Mouse (Mus musculus) hindbrain, embryonic 12.5 days (tissue): ENCODE results near the gene Arsb. TPM values are rescaled to one million over a fixed set of nuclear protein-coding genes. Genes with fewer than 3 reads are reported as not detected.
"Not testable (repeated sequence)": the region's sequence is repeated elsewhere in the genome, so short reads cannot be mapped to it uniquely, and the experiment has no call there.

ENCODE experiments used
- ATAC-seq: fragments of 200-750 bp; cut with Nextera tagmentation; 2 replicates; pipeline ENCODE4 v1.8.0; 2017; ENCODE audit warnings: moderate TSS enrichment; ENCODE audit not compliant: low FRiP score
- H3K27ac ChIP-seq: fragments of 300-500 bp; sonication (generic); 2 replicates; pipeline ENCODE4 v1.5.1; 2016; ENCODE audit warnings: mild to moderate bottlenecking
- H3K27me3 ChIP-seq: fragments of 300-500 bp; sonication (generic); 2 replicates; pipeline ENCODE4 v1.6.1; 2016; ENCODE audit warnings: mild to moderate bottlenecking
- H3K36me3 ChIP-seq: fragments of 300-500 bp; sonication (generic); 2 replicates; pipeline ENCODE4 v1.6.1; 2016; ENCODE audit warnings: mild to moderate bottlenecking
- H3K4me1 ChIP-seq: fragments of 300-500 bp; sonication (generic); 2 replicates; pipeline ENCODE4 v1.6.1; 2016
- H3K4me2 ChIP-seq: fragments of 300-500 bp; sonication (generic); replicated peaks from 2 replicates; pipeline ENCODE4 v1.6.1; 2016; ENCODE audit warnings: mild to moderate bottlenecking
- H3K4me3 ChIP-seq: fragments of 300-500 bp; sonication (generic); 2 replicates; pipeline ENCODE4 v1.5.1; 2016; ENCODE audit warnings: mild to moderate bottlenecking
- H3K9ac ChIP-seq: fragments of 300-500 bp; sonication (generic); 2 replicates; pipeline ENCODE4 v1.6.1; 2016; ENCODE audit warnings: mild to moderate bottlenecking, moderate library complexity
- H3K9me3 ChIP-seq: fragments of 300-500 bp; sonication (generic); replicated peaks from 2 replicates; pipeline ENCODE4 v1.6.1; 2016; ENCODE audit warnings: mild to moderate bottlenecking
- WGBS: fragments of 180-500 bp; shearing (Covaris S2); methylation state at CpG from one replicate; pipeline ENCODE4 v1.1.7; 2016; 5-methylcytosine and 5-hydroxymethylcytosine counted together
- polyA plus RNA-seq: library from polyadenylated mRNA; unstranded; fragments of >200 nt; fragmentation: Nextera tagmentation; extraction: Ambion mirVana; gene quantifications from 2 replicates; pipeline ENCODE4 v1.2.1, GENCODE M21; 2016

Arsb gene
- polyA plus RNA-seq, 1 experiment from 2014 or later = 8.8 TPM

DNA sequence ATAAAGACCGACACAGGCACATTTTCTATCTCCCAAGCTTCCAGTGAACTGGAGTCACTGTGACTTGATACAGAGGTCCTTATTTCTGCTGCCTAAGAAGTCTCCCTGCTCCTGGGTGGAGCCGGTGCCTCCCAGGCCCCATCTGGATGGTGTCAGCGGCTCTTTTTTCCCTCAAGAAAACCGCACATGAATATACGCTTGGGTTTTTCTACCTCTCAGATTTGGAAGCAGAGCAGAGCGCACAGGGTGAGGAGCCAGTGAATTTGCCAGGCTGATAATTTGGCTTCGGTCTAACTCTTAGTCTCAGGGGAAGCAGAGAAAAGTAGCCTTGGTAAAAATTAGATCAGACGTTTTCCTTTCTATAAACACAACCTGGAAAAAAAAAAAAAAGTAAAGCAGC lies 186.5 kb downstream of the Arsb start:
- 88% methylated on average over 8 of the region's 8 CpGs for WGBS

DNA sequence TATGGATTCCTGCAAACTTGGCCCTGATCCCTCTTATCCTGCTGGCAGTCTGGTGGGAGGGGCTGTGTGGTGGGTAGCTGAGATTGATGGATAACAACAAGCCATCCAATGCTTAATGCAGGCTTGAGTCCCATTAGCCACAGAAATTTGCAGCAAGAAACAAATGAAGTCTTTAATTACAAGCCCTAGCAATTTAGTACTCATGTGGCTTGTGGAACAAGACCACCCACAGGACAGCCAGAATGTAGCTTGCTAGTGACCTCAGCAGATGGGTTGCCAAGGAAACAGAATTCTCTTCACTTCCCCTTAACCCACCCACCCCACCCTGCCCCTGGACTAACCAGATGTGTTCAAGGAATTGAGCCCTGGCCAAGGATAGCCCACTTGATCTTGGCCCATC lies 194.8 kb downstream of the Arsb start:
- ATAC-seq = no peak
- Histone ChIP-seq H3K4me1 (0 out of 2 replicates have a peak, but pooled peaks cover 3% of the 10 kb centered on the region), H3K4me2 (no peak overlapping the region), H3K9ac (no peak overlapping the region), H3K27ac (no peak overlapping the region), H3K4me3 (no peak overlapping the region), H3K36me3 (no peaks in the 10 kb centered on the region), H3K9me3 (no peaks in the 10 kb centered on the region), H3K27me3 (no peaks in the 10 kb centered on the region)

More for the DNA sequence above, 186.5 kb downstream of the Arsb start:
- Histone ChIP-seq H3K4me2 (no peak overlapping the region), H3K4me3 (no peak overlapping the region), H3K36me3 (no peaks in the 10 kb centered on the region), H3K4me1 (no peaks in the 10 kb centered on the region), H3K9ac (no peak overlapping the region), H3K9me3 (no peaks in the 10 kb centered on the region), H3K27me3 (no peaks in the 10 kb centered on the region), H3K27ac (no peak overlapping the region)
- no peak for ATAC-seq

DNA sequence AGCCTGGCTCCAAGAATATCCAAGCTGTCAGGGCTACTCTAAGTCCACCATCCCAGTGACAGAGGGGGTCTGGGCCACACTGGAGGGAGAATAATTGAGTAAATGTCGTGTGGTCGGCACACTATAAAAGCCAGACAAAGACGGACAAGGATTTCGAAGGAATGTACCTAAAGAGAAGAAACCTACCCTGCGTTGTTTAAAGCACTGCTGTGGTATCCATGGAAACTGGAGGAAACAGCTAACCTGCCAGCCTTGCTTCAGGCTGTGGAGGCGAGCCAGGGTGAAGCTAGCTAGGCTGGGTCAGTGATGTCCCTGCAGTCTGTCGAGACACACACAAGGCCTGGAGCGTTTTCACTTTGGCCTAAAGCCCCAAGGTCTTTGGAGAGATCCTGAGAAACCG lies 195.7 kb downstream of the Arsb start:
- WGBS = 44% methylated on average over 9 of the region's 9 CpGs

DNA sequence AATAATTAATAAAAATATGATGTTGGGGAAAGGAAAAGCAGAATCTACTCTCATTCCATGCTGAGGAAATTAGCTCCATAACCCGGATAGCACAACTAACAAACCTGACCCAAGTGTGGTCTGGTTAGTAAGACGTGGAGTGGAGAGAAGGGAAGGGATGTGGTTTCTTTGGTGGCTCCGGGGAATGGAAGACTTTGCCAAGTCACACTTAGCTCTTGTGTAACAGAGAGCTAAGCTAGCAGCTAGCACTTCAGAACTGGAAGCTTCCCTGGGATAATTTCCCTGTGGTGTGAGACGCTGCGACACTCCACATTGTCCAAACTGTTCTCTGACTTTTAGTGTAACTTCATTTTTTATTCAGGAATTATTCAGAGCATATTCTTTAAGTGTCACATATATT lies 198.7 kb downstream of the Arsb start:
- Histone ChIP-seq H3K9ac (no peak overlapping the region), H3K36me3 (no peaks in the 10 kb centered on the region), H3K27ac (no peak overlapping the region), H3K4me1 (0 out of 2 replicates have a peak, but pooled peaks cover 3% of the 10 kb centered on the region), H3K9me3 (no peaks in the 10 kb centered on the region), H3K4me3 (no peak overlapping the region), H3K4me2 (no peak overlapping the region), H3K27me3 (no peaks in the 10 kb centered on the region)
- no peak for ATAC-seq
- WGBS = 91% methylated on average over 5 of the region's 5 CpGs

More for the DNA sequence above, 195.7 kb downstream of the Arsb start:
- H3K9ac ChIP-seq = no peak overlapping the region
- H3K4me3 ChIP-seq = no peak overlapping the region
- 0 out of 2 replicates have a peak, but pooled peaks cover 3% of the 10 kb centered on the region for H3K4me1 ChIP-seq
- H3K36me3 ChIP-seq = no peaks in the 10 kb centered on the region
- H3K27me3 ChIP-seq = no peaks in the 10 kb centered on the region
- no peaks in the 10 kb centered on the region for H3K9me3 ChIP-seq
- ATAC-seq = no peak
- no peak overlapping the region for H3K4me2 ChIP-seq
- H3K27ac ChIP-seq = no peak overlapping the region

DNA sequence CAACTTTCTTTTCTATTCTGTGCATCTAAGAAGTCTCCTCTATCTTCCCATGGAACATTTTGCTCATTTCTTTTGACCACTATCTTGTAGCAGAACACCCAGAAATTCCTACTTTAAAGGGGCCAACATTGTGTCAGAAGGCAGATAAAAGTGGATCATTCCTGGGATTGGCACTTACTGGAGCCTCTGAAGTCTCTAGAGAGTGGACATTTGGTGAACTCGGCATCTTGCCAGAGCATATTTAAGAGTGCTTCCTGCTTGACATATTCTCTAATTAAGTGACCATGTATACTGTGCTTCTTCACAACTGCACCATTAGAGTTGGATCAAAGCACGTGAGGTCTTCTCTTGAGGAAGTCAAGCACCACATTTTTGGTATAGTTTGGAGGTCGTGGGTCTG lies 201.0 kb downstream of the Arsb start:
- ATAC-seq = no peak
- Histone ChIP-seq H3K27me3 (no peaks in the 10 kb centered on the region), H3K4me3 (no peak overlapping the region), H3K36me3 (no peaks in the 10 kb centered on the region), H3K4me1 (no peaks in the 10 kb centered on the region), H3K9ac (no peak overlapping the region), H3K9me3 (no peaks in the 10 kb centered on the region), H3K27ac (no peak overlapping the region), H3K4me2 (no peak overlapping the region)
- 84% methylated on average over 3 of the region's 3 CpGs for WGBS

DNA sequence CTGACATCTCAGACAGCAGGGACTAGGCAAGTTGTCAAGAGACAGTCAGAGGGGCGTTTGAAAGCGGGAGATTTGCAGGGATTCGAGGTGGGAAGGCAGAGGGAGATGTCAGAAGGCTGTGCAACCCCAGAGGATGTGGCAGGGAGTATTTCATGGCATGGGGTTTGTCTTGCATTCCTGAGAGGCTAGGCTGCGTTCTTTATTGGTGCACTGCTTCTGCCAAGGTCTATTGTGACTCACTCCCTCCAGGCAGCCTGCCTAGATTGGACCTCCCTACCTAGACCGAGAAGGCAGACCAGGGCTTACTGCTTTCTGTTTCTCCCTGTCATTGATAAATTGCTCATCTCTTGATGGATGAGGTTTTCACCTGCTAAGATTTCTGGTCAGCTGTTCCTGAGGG lies 204.2 kb downstream of the Arsb start:
- no peaks in the 10 kb centered on the region for H3K27me3 ChIP-seq
- H3K4me1 ChIP-seq = no peaks in the 10 kb centered on the region
- H3K9ac ChIP-seq = no peak overlapping the region
- no peak overlapping the region for H3K27ac ChIP-seq
- H3K4me2 ChIP-seq = no peak overlapping the region
- H3K36me3 ChIP-seq = no peaks in the 10 kb centered on the region
- ATAC-seq = no peak
- no peak overlapping the region for H3K4me3 ChIP-seq
- 74% methylated on average over 5 of the region's 5 CpGs for WGBS
- no peaks in the 10 kb centered on the region for H3K9me3 ChIP-seq

DNA sequence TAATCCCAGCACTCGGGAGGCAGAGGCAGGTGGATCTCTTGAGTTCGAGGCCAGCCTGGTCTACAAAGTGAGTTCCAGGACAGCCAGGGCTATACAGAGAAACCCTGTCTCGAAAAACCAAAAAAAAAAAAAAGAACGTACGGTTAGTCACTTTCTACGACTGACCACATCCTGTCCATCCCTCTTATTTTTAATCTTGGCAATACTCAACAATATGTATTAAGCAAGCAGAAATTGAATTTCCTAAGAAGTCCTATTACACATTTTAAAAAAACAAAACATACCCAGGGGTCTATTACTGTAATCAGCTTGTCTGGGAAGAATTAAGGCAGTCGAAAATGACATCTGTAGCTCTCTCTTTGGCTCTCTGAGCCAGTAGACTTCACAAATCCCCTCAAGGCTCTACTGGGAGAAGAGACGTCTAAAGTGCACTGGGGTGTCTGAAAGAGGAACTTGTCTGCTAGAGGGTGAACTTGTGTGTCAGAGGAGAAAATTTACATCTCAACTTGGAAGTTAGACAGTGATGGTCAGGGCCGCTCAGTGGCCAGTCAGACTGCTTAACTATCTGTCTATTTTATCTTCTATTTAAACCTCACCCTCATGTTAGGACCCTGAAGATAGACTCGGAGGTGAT lies 205.6 kb downstream of the Arsb start:
- Histone ChIP-seq H3K27ac (no peak overlapping the region), H3K9me3 (no peaks in the 10 kb centered on the region), H3K9ac (no peak overlapping the region), H3K27me3 (no peaks in the 10 kb centered on the region), H3K36me3 (no peaks in the 10 kb centered on the region), H3K4me3 (no peak overlapping the region), H3K4me1 (no peaks in the 10 kb centered on the region), H3K4me2 (no peak overlapping the region)
- no peak for ATAC-seq
- WGBS = 83% methylated on average over 10 of the region's 10 CpGs

DNA sequence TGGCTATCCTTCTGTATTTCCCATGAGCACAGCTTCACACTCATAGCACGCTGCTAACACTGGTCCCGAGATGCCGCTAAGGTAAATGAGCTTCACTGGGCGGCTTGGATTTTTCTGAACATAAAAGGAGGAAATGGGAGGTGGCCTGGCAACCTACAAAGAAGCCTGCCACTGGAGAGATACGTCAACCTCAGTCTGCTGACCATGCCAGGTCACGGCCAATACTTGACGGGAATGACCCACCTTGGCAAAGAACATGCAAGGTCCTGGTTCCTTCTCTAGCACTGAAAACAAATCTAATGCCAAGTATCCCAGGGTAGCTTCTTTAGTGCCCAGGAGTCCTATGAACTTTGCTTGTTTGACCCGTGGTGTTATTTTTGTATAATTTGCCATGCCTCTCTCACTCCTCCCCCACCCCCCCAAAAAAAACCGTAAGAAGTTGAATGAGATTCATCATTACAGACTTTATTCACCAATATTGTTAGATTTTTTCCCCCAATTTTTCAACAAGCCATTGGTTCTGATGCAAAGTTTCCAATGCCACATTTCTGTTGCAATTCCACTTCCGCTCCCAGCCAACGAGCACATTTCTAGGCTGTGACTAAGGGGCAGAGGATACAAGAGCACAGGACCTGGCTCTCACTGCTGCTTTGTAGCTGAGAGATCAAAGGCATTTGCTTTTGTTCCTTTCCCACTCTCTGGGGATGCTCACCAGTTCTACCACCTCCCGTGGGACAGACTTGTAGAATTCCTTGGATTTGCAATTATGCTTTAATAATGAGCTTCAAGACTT lies 207.5 kb downstream of the Arsb start:
- no peak overlapping the region for H3K4me2 ChIP-seq
- H3K36me3 ChIP-seq = no peaks in the 10 kb centered on the region
- H3K9ac ChIP-seq = no peak overlapping the region
- no peak overlapping the region for H3K4me3 ChIP-seq
- H3K27me3 ChIP-seq = no peaks in the 10 kb centered on the region
- no peaks in the 10 kb centered on the region for H3K4me1 ChIP-seq
- no peaks in the 10 kb centered on the region for H3K9me3 ChIP-seq
- ATAC-seq = no peak
- no peak overlapping the region for H3K27ac ChIP-seq
- WGBS = 65% methylated on average over 12 of the region's 12 CpGs

DNA sequence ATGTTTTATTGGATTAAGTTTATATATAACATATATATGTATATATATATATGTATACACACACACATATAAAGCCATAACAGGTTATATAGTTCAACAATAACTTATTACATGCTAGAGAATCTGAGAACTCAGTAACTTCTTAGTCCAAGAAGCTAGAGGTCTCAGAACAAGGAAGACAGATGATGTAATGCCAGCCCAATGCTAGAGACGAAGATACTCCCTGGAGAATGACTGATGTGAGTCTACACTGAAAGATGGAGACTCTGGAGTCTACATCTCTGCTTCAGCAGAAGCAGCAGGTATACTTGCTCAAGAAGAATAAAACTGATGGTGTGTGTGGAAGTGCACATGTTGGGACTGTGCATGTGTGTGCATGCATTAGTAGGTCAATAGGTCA lies 208.3 kb downstream of the Arsb start:
- H3K4me3 ChIP-seq = no peak overlapping the region
- H3K9ac ChIP-seq = no peak overlapping the region
- 68% methylated on average over 1 of the region's 1 CpGs for WGBS
- H3K27me3 ChIP-seq = no peaks in the 10 kb centered on the region
- H3K36me3 ChIP-seq = no peaks in the 10 kb centered on the region
- no peak overlapping the region for H3K4me2 ChIP-seq
- no peak for ATAC-seq
- no peaks in the 10 kb centered on the region for H3K9me3 ChIP-seq
- H3K4me1 ChIP-seq = no peaks in the 10 kb centered on the region
- no peak overlapping the region for H3K27ac ChIP-seq

DNA sequence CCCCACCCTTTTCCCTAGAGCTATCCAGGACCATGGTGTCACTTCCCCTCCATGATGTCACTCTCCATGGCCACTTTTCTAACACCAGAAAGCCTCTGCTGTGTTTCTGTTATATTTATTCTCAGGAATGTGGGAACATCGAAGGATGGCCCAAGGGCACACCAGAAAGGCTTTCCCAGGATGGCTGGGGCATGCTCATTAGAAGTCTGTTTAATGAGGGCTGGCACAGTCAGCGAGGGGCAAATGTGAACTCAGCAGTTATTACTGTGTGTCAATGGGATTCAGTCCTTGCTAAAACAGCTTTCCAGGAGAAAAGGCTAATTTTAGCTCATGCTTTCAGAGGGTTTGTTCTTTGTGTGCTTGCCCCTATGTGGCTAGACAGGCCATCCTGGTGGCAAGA lies 213.1 kb downstream of the Arsb start:
- no peak for ATAC-seq
- Histone ChIP-seq H3K4me2 (no peak overlapping the region), H3K4me1 (peaks cover 2% of the 10 kb centered on the region; the same call in 1 of the 2 replicates), H3K4me3 (no peak overlapping the region), H3K9ac (no peak overlapping the region), H3K27me3 (no peaks in the 10 kb centered on the region), H3K9me3 (no peaks in the 10 kb centered on the region), H3K36me3 (no peaks in the 10 kb centered on the region), H3K27ac (no peak overlapping the region)
- WGBS = 84% methylated on average over 2 of the region's 2 CpGs

DNA sequence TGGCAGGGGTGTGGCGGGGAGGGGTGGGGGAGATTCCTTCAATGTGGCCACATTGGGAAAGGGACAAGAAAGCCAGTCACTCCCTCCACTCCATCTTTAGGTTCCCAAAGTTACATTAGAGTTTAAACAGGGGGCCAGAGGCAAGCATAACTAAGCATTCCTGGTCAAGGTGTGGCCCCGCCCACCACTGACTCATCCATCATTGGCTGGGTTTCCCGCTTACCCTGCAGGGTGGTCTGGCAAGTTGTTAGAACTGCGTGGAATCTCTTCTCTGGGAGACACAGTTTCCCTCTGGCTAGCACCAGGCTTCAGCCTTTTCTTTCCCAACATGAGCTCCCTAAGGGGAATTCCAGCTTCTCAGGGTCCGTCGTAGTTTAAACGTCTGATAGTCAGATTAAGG lies 213.8 kb downstream of the Arsb start:
- no peak overlapping the region for H3K4me2 ChIP-seq
- WGBS = 73% methylated on average over 7 of the region's 7 CpGs
- no peak overlapping the region for H3K27ac ChIP-seq
- ATAC-seq = no peak
- H3K27me3 ChIP-seq = no peaks in the 10 kb centered on the region
- H3K36me3 ChIP-seq = no peaks in the 10 kb centered on the region
- peaks cover 7% of the 10 kb centered on the region; the same call in 1 of the 2 replicates for H3K4me1 ChIP-seq
- no peak overlapping the region for H3K9ac ChIP-seq
- H3K4me3 ChIP-seq = no peak overlapping the region
- no peaks in the 10 kb centered on the region for H3K9me3 ChIP-seq

DNA sequence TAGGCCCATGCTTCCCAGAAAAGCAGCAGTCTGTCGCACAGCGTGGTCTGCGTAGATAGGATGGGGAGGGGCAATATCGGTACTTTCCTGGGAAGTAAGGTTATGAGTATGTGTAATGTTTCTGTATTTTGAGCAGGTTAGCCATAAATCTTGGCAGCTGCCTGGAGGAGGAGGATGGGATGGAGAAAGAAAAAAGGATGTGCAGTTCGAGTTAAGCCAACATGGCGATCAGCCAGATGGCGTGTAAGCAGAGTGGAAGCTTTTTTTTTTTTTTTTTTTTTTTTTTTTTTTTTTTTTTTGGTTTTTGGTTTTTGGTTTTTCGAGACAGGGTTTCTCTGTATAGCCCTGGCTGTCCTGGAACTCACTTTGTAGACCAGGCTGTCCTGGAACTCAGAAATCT lies 214.3 kb downstream of the Arsb start:
- not testable (repeated sequence) for H3K36me3 ChIP-seq, H3K9me3 ChIP-seq, H3K4me3 ChIP-seq, H3K27ac ChIP-seq, H3K9ac ChIP-seq, H3K27me3 ChIP-seq, H3K4me1 ChIP-seq, ATAC-seq, H3K4me2 ChIP-seq
- 89% methylated on average over 8 of the region's 8 CpGs for WGBS

DNA sequence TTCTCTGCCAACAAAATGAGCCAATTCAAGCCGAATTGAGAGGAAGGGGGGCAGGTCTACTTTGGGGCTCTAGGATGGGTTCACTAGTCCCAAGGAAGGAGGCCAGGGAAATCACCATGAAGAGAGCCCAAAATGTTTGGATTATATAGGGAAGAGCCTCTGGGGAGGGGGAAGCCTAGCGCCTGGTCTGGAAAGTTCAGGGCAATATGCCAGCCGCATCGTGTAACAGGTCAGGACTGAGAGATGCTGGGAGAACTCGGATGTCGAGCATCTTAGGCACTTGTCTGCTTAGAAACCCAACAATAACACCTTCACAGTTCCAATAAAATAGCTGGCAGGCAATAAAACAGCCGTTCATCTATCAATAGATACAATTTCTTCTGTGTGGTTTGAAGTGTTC lies 216.2 kb downstream of the Arsb start:
- no peak for ATAC-seq
- no peak overlapping the region for H3K4me2 ChIP-seq
- H3K4me3 ChIP-seq = no peak overlapping the region
- H3K9ac ChIP-seq = no peak overlapping the region
- H3K36me3 ChIP-seq = no peaks in the 10 kb centered on the region
- WGBS = 84% methylated on average over 7 of the region's 7 CpGs
- H3K27ac ChIP-seq = no peak overlapping the region
- peaks cover 4% of the 10 kb centered on the region; the same call in 1 of the 2 replicates for H3K9me3 ChIP-seq
- no peaks in the 10 kb centered on the region for H3K27me3 ChIP-seq
- H3K4me1 ChIP-seq = peaks cover 7% of the 10 kb centered on the region; the same call in 1 of the 2 replicates
